Mouse (Mus musculus) E14TG2a.4 (cell line): Measurements from ENCODE around the gene Jpt1.

Experiments used
- CTCF ChIP-seq: conservative IDR thresholded peaks from 2 replicates; pipeline ENCODE4 v1.5.1; 2014; ENCODE audit warnings: low read length
- NANOG ChIP-seq: IDR thresholded peaks from 2 replicates; pipeline ENCODE4 v1.6.1; 2014; ENCODE audit warnings: borderline replicate concordance, low read length, mixed read lengths
- POU5F1 ChIP-seq: IDR thresholded peaks from 2 replicates; pipeline ENCODE4 v1.6.1; 2014; ENCODE audit warnings: low read length, borderline replicate concordance

DNA sequence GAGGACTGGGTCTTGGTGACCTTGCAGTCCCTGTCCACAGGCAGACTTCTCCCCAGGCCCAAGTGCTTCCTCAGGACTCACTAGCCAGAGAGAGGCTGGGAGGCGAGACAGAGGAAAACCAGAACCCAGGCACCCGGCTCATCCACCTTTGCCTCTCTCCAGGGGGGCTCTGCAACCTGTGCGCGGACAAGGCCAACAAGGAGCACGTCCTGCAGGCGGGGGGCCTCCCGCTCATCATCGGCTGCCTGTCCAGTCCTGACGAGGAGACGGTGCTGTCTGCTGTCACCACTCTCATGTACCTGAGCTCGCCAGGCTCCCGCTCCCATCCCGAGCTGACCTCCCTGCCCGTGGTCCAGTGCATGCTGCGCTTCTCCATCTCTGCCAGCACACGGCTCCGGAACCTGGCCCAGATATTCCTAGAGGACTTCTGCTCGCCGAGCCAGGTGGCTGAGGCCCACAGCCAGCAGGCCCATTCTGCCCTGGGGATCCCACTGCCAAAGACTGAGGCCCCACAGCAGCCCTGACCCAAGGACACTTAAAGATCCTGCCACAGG is 25.6 kb downstream of the Jpt1 start:
- no peak for TF ChIP-seq CTCF
- no peak for TF ChIP-seq POU5F1
- TF ChIP-seq NANOG = no peak
